Mouse (Mus musculus): ENCODE data around the gene Hist2h2aa1. TPM values are rescaled to one million over a fixed set of nuclear protein-coding genes. Genes with fewer than 3 reads are reported as not detected.

Gene Hist2h2aa1
- total RNA-seq, 1 experiment from 2014 or later = 524 TPM

DNA sequence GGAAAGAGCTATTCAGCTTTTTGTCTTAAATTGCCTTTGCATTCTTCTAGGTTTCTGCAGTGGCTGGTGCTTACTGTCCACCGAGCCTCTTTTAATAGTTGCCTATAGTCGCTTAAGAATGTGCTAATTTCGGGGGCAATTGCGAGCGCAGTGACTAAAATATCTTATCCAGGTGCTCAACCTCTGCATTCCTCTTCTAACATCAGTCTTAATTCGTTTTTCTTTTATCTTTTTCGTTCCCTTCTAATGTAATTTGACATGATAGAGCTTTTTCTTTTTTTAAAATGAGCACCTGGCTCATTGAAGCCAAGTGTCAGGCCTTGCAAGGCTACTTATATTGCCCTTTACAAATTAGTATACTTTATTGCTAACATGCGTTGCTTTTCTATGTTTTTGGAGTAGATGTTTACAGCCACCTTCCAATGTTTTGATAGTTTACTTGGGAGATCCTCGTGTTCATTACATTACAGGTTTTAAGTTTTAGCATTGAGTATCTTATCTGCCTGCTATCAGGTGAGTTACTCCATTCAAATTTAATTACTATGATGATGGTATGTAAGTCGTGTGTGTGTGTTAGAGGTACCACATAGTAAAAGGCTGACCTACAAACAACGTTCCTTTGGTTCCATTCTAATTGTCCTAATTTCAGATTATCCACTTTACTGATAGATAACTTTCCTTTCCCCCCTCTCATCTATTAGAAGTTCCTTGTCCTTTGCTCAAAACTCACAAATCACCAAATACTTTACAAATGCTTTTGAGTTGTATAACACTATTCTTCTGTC lies 2.3 kb downstream of the Hist2h2aa1 start:
- ATAC-seq (ENCODE audit: extremely low read depth, insufficient number of reproducible peaks, low FRiP score, poor library complexity, severe bottlenecking) = no peak

DNA sequence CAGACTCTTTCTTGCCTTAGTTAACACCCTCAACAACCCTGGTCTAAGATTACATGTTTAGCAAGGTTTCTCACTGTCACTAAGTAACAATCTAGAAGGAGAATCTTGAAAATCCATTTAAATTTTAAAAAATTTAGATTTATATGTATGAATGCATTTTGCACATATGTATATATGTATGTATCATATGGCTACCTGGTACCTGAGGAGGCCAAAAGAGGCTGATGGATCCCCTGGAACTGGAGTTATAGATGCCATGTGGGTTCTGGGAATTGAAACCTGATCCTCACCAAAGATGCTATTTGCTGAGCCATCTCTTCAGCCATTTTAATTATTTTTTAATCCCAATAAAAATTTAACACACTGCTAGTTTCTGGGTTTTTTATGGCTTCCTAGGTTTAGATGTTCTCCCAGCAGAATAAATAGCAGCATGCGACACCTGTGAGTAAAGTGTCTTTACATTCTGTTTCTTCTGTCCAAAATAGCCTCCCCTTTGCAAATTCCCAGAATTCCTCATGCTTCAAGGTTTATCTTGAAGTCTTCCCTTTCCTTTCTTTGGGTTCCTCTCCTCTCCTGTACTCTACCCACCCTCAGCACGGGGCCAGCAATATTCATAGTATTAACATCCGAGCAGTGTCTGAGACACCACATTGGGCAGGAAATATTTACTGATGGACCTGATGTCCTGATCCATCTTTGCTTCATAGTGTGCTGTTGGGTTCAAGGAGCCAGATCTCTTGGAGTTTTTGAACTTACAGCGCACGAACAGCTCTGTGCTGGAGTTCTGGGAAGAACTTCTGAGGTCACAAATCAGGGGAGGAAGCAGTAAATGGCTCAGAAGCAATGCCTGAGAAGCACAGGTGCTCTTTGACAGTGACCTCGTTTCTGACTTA lies 3.1 kb downstream of the Hist2h2aa1 start:
- ATAC-seq (ENCODE audit: extremely low read depth, insufficient number of reproducible peaks, low FRiP score, poor library complexity, severe bottlenecking) = no peak

DNA sequence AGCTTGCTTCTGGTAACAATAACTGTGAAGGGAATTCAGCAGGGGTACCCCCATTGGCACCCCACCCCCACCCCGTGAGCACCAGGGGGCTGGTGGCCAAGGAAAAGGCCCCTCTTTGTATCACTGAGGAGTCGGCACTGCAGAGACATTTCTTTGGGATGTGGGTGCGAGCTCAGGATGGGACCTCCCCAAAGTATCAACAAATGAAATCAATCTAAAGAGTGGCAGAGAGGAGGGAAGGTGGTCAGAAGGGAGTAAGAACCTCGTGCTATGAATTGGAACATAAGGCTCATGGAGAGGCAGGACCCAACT lies 3.7 kb downstream of the Hist2h2aa1 start:
- ATAC-seq (ENCODE audit: extremely low read depth, insufficient number of reproducible peaks, low FRiP score, poor library complexity, severe bottlenecking) = no peak

DNA sequence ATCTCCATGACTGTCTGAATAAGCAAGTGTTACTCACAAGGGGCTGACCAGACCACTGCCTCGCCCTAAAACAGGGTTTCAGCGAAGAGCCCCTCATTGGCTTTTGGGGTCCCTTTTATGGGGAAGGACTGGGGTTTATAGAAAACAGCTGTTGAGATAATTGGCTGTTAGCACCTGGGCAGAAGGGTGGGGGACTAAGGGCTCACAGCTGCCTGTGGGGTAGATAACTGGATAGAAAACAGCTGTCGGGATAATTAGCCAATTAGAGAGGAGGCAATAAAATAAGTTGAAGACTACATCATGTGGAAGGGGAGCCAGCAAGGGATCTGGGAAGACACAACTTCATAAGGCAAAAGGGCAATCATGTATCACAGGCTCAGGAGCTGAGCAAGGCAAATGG lies 5.6 kb downstream of the Hist2h2aa1 start:
- ATAC-seq (ENCODE audit: extremely low read depth, insufficient number of reproducible peaks, low FRiP score, poor library complexity, severe bottlenecking) = no peak

DNA sequence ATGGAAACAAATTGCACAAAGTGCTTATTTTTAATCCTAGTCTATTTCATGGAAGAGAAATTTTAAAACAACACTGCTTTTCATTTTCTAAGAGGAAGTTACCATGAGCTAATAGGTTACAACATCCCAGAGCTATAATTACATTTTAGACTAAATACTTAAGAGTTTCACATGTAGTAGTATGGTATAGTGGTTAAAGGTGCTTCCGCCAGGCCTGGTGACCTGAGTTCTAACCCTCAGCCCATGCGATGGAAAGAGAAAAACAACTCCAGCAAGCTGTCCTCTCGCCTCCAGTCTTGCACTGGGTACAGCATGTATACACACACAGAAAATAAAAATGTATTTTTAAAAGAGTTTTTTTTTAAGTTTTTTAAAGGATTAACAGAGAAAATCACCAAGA lies 6.5 kb downstream of the Hist2h2aa1 start:
- peak; percentile 55; the same call in 1 of the 2 replicates for ATAC-seq (ENCODE audit: extremely low read depth, insufficient number of reproducible peaks, low FRiP score, poor library complexity, severe bottlenecking)

DNA sequence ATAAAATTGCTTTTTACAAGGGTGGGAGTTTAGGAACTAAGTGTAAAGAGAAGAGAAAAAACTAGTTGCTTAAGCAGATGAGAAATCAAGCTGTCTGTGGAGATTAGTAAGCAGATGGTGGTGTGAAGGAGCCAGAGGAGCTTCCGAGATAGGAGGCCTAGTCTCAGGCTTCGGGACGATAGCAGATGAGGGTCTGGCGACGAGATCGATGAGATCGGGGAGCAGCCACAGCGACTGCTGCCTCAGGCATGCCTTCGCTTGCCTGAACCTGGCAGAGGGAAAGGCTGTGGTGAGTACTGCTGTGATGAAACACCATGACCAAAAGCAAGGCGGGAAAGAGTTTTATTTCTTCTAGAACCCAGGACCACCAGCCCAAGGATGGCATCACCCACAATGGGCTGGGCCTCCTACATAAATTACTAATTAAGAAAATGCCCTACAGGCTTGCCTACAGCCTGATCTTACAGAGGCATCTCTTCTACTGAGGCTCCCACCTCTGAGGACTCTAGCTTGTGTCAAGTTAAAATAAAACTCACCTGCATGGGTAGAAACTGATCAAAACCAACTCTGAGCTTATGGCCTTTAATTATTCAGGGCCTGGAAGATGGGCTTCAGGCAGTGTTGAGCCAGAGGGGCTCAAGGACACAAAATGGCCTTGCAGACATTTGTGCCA lies 9.5 kb downstream of the Hist2h2aa1 start:
- no peak for ATAC-seq (ENCODE audit: extremely low read depth, insufficient number of reproducible peaks, low FRiP score, poor library complexity, severe bottlenecking)

DNA sequence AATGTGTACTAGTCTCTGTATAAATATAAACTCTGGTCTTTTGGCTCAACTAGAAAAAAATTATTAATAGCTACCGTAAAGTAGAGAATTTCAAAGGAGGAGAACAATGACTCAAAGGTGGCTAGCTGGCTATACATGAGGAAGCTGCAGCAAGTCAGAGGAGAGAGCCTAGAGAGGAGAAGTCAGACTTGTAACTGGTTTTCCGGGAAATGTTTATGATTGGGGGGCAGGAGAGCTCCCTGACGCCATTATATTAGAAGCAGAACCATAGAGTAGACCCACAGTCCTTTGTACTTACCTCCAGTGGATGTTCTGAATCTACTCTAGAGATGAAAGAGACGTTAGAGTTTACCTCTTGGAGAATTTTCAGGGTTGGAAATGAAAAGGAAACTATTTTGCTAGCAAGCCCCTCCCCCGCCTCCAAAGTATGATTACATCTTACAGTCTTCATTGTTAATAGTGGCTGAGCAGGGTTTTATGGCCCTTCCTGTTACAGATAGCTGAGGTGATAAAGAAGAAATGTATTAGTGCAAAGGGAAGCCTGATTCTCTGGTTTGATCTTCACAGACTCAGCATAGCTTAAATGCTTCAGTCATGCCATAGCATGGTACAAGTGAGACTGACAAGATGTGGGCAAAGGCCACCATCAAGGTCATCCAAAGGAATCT lies 10.8 kb downstream of the Hist2h2aa1 start:
- no peak for ATAC-seq (ENCODE audit: extremely low read depth, insufficient number of reproducible peaks, low FRiP score, poor library complexity, severe bottlenecking)

DNA sequence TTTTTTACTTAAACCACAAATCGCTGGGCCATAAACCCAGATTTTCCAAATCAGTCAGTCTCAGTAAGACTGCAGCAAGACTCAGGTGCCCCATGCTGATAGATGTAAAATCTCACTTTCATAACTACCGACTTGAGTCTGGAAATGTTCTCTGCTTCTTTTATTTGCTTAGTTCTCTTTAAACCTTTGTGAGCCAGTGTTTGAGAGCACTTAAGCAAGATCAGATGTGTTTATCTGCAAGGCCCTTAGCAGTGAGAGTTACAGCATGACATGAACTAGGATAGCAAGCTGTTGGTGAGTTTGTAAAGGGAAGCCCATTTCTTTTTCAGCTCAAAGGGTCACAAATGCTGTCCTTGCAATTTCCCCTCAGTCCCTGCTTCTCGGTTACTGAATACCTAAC lies 11.9 kb downstream of the Hist2h2aa1 start:
- no peak for ATAC-seq (ENCODE audit: extremely low read depth, insufficient number of reproducible peaks, low FRiP score, poor library complexity, severe bottlenecking)

DNA sequence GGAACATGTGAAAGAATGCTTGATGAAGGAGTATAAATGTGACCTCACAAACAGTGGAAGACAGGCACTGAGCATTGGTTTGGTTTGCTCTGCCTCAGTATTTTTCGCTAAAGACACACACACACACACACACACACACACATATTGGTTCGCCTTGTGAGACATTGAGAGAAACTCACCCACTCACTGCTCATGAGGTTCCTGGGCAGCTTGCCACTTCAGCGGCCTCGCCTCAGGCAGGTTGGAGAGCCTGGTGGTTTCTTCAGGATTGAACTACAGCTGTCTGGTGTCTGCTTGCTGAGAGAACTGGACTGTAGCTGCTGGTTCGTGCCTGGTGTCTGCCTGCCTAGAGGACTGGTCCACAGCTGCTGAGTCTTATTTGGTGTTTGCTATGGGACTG lies 14.9 kb downstream of the Hist2h2aa1 start:
- no peak for ATAC-seq (ENCODE audit: extremely low read depth, insufficient number of reproducible peaks, low FRiP score, poor library complexity, severe bottlenecking)

DNA sequence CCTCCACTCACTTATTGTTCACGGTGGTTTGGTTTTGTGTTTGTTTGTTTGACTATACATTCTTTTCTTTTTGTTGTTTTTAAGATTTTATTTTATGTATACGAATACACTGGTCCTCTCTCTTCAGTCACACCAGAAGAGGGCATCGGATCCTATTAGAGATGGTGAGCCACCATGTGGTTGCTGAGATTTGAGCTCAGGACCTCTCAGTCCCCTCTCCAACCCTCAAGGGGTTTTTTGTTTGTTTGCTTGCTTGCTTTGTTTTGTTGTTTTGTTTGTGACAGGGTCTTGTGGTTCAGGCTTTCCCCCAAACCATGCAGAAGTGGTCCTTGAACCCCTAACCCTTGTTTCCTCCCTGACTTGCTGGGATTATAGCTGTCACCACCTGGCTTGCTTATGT lies 16.3 kb downstream of the Hist2h2aa1 start:
- no peak for ATAC-seq (ENCODE audit: extremely low read depth, insufficient number of reproducible peaks, low FRiP score, poor library complexity, severe bottlenecking)

DNA sequence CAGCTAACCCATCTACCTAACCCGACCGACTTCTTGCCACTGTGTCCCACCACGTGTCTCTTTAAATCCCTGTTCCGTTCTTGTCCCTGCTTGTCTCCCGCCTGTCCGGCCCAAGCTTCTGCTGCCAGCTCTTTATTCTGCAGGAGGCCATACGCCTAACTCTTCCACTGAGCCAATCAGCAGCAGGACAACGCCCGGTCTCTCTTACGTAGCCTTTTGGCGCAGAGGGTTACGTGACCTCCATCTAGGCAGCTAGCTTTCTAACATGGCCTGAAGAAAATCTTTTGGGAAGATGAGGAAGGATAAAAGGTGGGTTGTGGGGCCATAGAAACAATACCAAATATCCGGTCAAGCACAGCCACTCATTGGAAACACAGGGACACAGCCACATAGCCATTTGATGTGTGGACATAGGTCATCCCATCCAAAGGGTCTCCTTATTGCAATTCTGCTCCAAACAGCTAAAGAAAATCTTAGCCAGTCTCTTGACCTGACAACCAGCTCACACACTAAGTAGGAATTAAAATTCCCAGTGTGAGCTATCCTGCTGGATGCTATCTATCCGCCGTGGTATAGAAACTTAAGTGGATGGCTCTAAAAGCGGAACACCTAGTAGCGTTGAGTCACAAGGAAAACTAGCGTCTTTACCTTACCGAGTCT lies 17.0 kb downstream of the Hist2h2aa1 start:
- ATAC-seq (ENCODE audit: extremely low read depth, insufficient number of reproducible peaks, low FRiP score, poor library complexity, severe bottlenecking) = peak; percentile 77

DNA sequence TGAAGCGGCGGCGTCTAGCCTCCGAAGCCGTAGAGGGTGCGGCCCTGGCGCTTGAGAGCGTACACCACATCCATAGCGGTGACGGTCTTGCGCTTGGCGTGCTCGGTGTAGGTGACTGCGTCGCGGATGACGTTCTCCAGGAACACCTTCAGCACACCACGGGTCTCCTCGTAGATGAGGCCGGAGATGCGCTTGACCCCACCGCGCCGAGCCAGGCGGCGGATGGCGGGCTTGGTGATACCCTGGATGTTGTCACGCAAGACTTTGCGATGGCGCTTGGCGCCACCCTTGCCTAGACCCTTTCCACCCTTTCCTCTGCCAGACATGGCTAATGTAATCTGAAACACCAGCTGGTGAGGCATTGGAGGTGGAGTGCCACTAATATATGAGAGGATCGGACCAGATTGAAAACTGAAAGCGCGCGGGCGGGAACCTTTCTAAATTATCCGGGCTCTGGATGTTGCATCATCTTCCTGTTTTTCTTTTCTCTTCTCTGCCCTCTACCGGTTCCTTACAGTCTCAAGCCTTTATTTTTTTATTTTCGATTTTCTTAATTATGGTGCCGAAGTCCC lies 17.8 kb downstream of the Hist2h2aa1 start, which contains the start of gene Hist2h4:
TSS of gene Hist2h4 (minus strand) at position 333 of the 572 bp plus-strand sequence.
- peak; percentile 74 for ATAC-seq (ENCODE audit: extremely low read depth, insufficient number of reproducible peaks, low FRiP score, poor library complexity, severe bottlenecking)

DNA sequence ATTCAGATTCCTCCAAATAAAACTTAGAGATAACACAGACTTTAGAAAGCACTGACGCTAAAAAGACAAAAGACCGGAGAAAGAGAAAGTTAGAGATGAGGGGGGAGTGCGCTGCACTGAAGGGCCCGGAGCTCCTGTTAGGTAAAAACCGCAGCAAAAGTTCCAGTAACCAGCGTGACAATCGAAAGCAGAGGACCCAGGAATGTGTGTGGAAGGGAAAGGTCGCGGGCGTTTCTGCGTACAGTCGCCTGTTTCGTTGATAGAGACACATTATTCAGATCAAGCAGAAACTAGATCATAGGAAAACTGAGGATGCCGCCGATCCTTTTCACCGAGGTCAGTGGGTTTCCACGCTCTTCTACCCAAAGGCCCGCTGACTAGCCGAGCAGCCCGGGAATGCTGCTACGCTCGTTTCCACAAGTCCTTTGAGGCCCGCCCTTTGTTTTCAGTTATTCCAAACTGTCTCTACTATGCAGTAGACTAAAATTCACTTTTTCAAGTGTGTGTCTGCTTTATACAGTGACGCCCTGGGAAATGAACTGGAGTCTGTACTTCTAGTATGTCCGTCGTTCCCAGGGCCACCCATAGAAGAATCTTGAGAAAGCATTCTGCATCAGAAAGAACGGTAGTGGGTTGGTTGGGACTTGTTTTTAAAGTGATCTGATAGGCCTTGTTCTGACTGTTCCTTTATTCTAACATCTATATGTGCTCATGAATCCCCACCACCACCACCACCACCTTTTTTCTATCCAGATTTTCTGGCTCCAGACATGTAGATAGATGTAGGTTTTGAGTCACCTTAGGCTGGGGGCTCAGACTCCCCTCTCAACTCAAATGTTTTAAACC lies 18.5 kb downstream of the Hist2h2aa1 start:
- no peak for ATAC-seq (ENCODE audit: extremely low read depth, insufficient number of reproducible peaks, low FRiP score, poor library complexity, severe bottlenecking)

DNA sequence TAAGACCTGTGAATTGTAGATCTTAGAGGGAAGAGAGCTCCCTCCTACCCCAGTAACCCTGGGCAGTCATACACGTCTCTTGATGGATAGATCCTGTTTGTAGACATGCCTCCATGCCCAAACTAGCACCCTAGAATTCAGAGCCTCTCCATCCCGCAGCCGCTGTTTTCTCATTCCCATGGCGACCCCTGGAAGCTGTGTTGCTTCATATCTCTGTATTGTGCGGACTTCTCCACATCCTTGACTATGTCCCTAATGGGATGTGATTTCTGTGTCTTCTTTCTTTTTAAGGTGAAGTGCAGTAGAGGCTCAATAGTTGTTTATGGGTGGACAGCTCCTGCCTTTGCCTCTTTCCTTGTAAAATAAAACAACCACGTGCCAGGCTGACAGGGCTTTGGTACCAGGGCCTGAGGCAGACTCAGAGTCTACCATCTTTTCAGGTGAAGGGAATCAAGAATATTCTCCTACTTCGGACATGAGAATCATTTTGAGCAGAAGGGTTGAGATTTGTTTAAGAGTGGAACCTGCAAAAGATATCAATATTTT lies 19.2 kb downstream of the Hist2h2aa1 start:
- ATAC-seq (ENCODE audit: extremely low read depth, insufficient number of reproducible peaks, low FRiP score, poor library complexity, severe bottlenecking) = no peak

DNA sequence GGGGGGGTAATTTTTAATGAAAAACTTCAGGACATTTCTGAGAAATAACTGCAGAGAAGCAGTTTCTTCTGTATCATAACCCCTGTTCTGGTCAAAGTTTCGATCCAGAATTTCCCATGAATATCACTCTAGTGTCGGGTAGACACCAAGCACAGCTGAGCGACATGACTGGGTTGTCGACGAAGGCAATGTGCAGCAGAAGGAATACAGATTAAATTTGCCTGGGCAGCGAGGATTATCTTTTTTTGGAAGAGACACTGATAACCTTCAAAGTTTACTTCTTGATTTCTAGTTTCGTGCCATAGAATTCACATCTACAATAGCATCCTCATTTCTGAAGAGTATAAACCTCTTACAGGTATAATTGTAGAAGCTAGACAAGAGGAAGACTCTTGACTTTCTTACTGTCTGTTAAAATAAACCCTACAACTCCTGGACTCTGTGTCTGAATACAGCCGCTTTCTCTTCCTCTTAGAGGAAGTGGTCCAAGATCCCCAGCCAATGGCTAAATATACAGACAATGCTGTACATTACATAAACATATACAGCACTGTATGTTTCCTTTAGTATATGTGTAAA lies 20.9 kb downstream of the Hist2h2aa1 start:
- no peak for ATAC-seq (ENCODE audit: extremely low read depth, insufficient number of reproducible peaks, low FRiP score, poor library complexity, severe bottlenecking)

DNA sequence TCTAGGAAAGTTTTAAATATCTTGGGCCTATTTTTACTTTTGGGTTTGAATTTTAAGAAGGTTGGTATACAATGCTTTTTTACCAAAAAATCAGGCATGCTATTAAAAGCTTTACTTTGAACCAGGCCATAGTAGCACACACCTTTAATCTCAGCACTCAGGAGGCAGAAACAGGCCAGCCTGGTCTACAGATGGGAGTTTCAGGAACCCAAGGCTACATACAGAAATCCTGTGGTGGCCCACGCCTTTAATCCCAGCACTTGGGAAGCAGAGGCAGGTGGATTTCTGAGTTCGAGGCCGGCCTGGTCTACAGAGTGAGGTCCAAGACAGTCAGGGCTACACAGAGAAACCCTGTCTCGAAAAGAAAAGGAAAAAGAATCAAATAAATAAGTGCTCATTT lies 22.2 kb downstream of the Hist2h2aa1 start:
- ATAC-seq (ENCODE audit: extremely low read depth, insufficient number of reproducible peaks, low FRiP score, poor library complexity, severe bottlenecking) = no peak
